Mouse (Mus musculus) forebrain, postnatal 0 days (tissue): ENCODE data around the gene Cnnm4. TPM values are rescaled to one million over a fixed set of nuclear protein-coding genes. Genes with fewer than 3 reads are reported as not detected.

Experiments used
- ATAC-seq: fragments of 200-750 bp; cut with Nextera tagmentation; 2 replicates; pipeline ENCODE4 v1.8.0; 2017; ENCODE audit warnings: mild to moderate bottlenecking, moderate library complexity
- DNase-seq: peaks from one replicate; pipeline ENCODE4 v3.0.0-alpha.2; 2015
- H3K27ac ChIP-seq: fragments of 300-500 bp; sonication (generic); 2 replicates; pipeline ENCODE4 v1.5.1; 2014; ENCODE audit warnings: low read depth, mild to moderate bottlenecking, antibody characterized with exemption, low read length, moderate library complexity, mixed read lengths
- H3K27me3 ChIP-seq: fragments of 300-500 bp; sonication (generic); 2 replicates; pipeline ENCODE4 v1.6.1; 2014; ENCODE audit warnings: mild to moderate bottlenecking, low read length, mixed read lengths; ENCODE audit not compliant: insufficient read depth
- H3K36me3 ChIP-seq: fragments of 300-500 bp; sonication (generic); 2 replicates; pipeline ENCODE4 v1.6.1; 2014; ENCODE audit warnings: mild to moderate bottlenecking, moderate library complexity; ENCODE audit not compliant: insufficient read depth
- H3K4me1 ChIP-seq: fragments of 300-500 bp; sonication (generic); 2 replicates; pipeline ENCODE4 v1.6.1; 2014; ENCODE audit warnings: antibody characterized with exemption; ENCODE audit not compliant: insufficient read depth
- H3K4me2 ChIP-seq: fragments of 300-500 bp; sonication (generic); 2 replicates; pipeline ENCODE4 v1.6.1; 2014; ENCODE audit warnings: low read depth, mild to moderate bottlenecking, moderate library complexity
- H3K4me3 ChIP-seq: fragments of 300-500 bp; sonication (generic); 2 replicates; pipeline ENCODE4 v1.5.1; 2014; ENCODE audit warnings: low read depth, low read length, mixed read lengths
- H3K9ac ChIP-seq: fragments of 300-500 bp; sonication (generic); 2 replicates; pipeline ENCODE4 v1.6.1; 2014; ENCODE audit warnings: mild to moderate bottlenecking
- H3K9me3 ChIP-seq: fragments of 300-500 bp; sonication (generic); 2 replicates; pipeline ENCODE4 v1.6.1; 2016; ENCODE audit warnings: low read length
- CTCF ChIP-seq: sonication (generic); IDR thresholded peaks from 2 replicates; pipeline ENCODE4 v1.5.1; 2016; ENCODE audit warnings: antibody characterized with exemption, control low read depth, low read depth
- WGBS: fragments of 180-500 bp; shearing (Covaris S2); extraction: QIAGEN DNeasy Blood & Tissue Kit; methylation state at CpG from one replicate; pipeline ENCODE4 v1.1.7; 2014; 5-methylcytosine and 5-hydroxymethylcytosine counted together
- polyA plus RNA-seq: library from polyadenylated mRNA; unstranded; fragments of >200 nt; fragmentation: Nextera tagmentation; extraction: Ambion mirVana; gene quantifications from 2 replicates; pipeline ENCODE4 v1.2.1, GENCODE M21; 2015
- total RNA-seq: library from RNA; depleted of rRNA; stranded (reverse); fragments of >200 nt; gene quantifications from 2 replicates; pipeline ENCODE4 v1.2.3, GENCODE M21; 2014

The Cnnm4 gene
- total and polyA plus RNA-seq, 2 experiments from 2014 or later: 9.4 to 14.6 TPM

DNA sequence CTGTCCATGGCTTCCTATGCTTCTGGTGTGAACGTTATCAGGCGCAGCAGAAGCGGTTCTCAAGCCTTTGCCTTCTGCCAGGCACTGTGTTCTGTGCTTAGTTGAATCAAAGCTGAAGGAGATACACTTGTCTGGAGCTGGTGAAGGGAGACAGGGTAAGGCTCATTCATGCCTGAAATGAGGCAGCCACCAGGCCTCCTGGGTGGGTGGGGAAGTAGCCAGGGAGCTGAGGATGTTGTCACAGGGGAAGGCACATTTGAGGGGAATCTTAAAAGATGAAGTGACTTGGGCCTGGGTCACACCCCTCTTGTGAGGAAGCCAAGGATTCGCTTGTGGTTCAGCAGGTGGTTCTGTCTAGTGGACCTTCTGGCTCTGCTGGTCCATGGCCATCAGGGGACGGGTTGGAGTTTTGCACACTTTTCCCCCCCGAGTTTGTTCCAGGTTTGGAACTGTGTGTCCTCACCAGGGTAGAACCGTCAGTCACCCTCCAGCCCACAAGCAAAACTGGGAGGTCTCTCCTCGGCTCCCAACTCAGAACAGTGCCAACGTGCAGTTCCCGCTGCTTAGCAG is 1.9 kb downstream of the Cnnm4 start:
- no peak for TF ChIP-seq CTCF
- no peak overlapping the region for H3K9ac ChIP-seq
- H3K4me1 ChIP-seq: peaks cover 23% of the 10 kb centered on the region; the same call in 1 of the 2 replicates
- ATAC-seq: no peak
- peak overlapping the region; percentile 80 for H3K4me2 ChIP-seq
- DNase-seq: no peak
- H3K9me3 ChIP-seq: no peaks in the 10 kb centered on the region
- WGBS: 69% methylated on average over 10 of the region's 10 CpGs
- no peaks in the 10 kb centered on the region for H3K36me3 ChIP-seq
- no peak overlapping the region for H3K27ac ChIP-seq
- no peaks in the 10 kb centered on the region for H3K27me3 ChIP-seq
- 0 out of 2 replicates have a peak overlapping the region, but pooled peaks have one; percentile 14 for H3K4me3 ChIP-seq

DNA sequence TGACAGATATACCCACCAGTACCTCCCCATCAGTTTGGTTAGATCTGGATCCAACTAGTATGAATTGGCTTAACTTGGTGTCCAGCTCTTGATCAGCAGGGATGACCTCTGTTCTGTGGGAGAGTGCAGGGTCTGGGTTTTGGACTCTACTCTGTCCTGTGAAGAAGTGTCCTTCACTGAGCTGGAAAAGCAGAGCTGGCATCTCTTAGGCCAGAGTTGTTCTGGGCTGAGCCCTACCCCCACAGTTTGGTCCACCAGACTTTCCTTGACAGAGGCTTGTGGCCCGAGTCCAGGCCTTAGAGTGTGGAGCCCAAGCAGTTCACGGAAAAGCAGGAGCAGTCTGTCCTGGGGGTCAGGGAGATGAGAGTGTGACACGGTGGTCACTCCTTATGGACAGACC is 3.2 kb downstream of the Cnnm4 start:
- peak overlapping the region; percentile 80 for H3K4me2 ChIP-seq
- no peak overlapping the region for H3K9ac ChIP-seq
- no peak overlapping the region for H3K27ac ChIP-seq
- H3K4me1 ChIP-seq: peaks cover 23% of the 10 kb centered on the region; the same call in 1 of the 2 replicates
- H3K27me3 ChIP-seq: no peaks in the 10 kb centered on the region
- H3K36me3 ChIP-seq: no peaks in the 10 kb centered on the region
- no peak for DNase-seq
- no peak overlapping the region for H3K4me3 ChIP-seq
- no peak for ATAC-seq
- TF ChIP-seq CTCF: no peak
- WGBS: 57% methylated on average over 3 of the region's 3 CpGs
- H3K9me3 ChIP-seq: no peaks in the 10 kb centered on the region

DNA sequence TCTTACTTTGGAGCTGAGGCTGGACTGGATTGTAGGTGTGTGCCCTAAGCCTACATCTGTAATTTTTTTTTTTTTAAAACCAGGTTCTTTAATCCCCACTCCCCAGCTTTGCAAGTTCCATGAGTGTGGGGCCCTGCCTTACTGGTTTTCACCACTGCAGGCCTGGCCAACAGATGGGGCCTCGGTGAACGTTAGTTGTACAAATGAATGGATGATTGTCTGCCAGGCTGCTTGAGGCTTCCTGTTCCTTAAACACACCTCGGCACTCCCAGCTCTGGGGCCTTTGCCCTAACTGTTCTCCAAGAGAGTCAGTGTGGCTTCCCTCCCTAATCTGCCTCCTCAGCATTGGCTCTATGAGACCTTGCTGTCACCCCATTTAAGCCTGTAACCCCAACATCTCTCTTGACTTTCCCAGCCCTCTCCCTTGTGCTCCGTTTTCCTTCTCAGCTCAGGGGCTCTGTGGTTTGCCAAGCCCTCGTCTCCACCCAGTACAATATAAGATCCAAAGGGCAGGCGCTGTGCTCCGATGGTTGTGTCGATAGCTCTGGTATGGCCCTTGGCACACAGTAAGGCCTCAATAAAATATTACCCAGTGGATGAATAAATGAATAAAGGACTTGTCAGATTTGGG is 4.2 kb downstream of the Cnnm4 start:
- Histone ChIP-seq H3K27ac (no peak overlapping the region), H3K36me3 (no peaks in the 10 kb centered on the region), H3K4me3 (peak overlapping the region; percentile 1; the same call in 1 of the 2 replicates), H3K9ac (0 out of 2 replicates have a peak overlapping the region, but pooled peaks have one; percentile 28), H3K9me3 (no peaks in the 10 kb centered on the region), H3K4me2 (peak overlapping the region; percentile 80), H3K27me3 (no peaks in the 10 kb centered on the region), H3K4me1 (peaks cover 23% of the 10 kb centered on the region; the same call in 1 of the 2 replicates)
- ATAC-seq (no peak), DNase-seq (no peak)
- WGBS: 43% methylated on average over 8 of the region's 8 CpGs
- TF ChIP-seq CTCF: no peak

DNA sequence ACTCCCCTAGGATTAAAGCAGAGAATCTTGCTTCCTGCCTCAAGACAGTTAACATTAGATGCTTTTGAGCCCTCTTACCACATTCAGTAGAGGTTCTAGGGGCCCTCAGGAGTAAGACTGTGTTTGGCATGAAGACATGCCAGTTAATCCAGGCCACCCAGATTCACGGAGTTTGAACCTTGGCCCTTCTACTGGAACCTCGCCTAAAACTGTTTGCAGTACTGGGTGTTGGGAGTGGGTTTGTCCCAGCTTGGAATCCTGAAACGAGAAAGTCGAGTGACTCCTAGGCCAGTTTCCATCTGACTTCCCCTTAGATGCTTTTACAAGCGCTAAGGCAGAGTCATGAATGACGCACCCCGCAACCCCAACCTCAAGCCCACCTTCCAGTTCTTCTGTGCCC is 5.0 kb downstream of the Cnnm4 start:
- Histone ChIP-seq H3K4me3 (no peak overlapping the region), H3K4me2 (peak overlapping the region; percentile 80), H3K27me3 (no peaks in the 10 kb centered on the region), H3K4me1 (peaks cover 23% of the 10 kb centered on the region; the same call in 1 of the 2 replicates), H3K27ac (no peak overlapping the region), H3K36me3 (no peaks in the 10 kb centered on the region), H3K9ac (no peak overlapping the region), H3K9me3 (no peaks in the 10 kb centered on the region)
- ATAC-seq: no peak
- no peak for TF ChIP-seq CTCF
- WGBS: 84% methylated on average over 7 of the region's 7 CpGs
- DNase-seq: no peak

DNA sequence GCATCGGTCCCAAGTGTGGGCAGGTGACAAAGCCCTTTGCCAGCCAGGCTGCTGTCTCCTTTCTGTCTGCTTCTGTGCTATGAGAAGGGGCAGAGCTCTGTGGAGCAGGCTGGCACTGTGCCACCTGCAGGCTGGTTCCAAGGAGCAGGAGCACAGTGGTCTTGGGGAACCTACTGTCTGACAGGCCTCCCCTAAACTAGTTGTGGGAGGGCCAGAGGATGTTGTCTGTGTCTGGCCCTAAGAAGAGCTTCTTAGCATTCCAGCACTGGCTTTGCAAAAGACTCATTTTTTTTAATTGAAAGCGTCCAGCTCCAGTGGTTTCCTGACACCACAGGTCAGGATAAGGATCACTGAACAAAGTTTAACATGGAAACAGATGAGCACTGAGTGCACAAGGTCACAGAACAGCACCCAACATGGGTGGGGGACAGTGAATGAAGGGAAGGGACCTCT is 6.9 kb downstream of the Cnnm4 start:
- Histone ChIP-seq H3K9ac (no peak overlapping the region), H3K4me3 (no peak overlapping the region), H3K27me3 (no peaks in the 10 kb centered on the region), H3K9me3 (no peaks in the 10 kb centered on the region), H3K4me2 (no peak overlapping the region), H3K36me3 (no peaks in the 10 kb centered on the region), H3K27ac (no peak overlapping the region), H3K4me1 (peaks cover 18% of the 10 kb centered on the region; the same call in 1 of the 2 replicates)
- DNase-seq: no peak
- 50% methylated on average over 2 of the region's 2 CpGs for WGBS
- no peak for TF ChIP-seq CTCF
- ATAC-seq: no peak

DNA sequence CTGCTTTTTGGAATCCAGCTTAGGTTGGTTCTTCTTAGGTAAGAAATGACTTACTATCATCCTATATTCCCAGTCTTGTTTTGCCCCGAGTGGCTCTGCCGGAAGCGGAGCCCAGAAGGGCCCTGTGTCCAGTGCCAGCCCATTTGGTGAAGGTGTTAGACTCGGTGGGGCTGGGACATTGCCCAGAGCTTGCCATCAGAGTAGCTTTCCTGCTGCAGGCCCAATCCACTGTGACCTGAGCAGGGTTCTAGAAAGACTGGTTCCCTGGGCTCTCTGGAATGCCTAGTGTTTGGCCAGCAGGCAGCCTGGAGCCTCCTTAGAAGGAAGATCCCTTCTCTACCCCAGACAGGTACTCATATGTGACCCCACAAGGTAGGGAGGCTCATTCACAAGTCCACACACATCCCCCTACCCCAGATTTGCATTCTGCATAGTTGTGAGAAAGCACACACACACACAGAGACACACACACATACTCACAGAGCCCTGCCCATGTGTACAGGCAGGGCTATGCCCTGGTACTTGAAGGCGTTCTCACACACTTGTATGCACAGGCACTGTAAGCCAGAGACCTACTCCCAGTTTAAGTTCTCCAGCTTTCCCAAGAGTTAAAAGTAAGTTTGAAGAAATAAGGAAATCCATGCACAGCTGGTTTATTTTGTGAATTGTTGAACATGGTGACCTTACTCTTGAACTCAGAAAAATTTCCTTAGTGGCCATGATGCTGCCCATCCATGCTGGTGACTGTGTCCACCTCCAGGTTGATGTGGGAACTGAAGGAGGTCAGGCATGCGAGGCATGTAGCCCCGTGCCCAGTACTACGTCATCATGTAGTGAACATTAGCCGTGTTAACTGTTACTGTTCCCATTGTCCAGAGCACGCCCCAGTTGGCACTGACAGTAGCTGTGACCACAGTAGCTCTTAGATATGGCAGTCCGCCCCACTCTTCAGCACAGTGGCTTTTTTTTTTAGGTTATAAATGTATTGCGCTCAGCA is 8.8 kb downstream of the Cnnm4 start:
- 0 out of 2 replicates have a peak, but pooled peaks cover 1% of the 10 kb centered on the region for H3K4me1 ChIP-seq
- ATAC-seq: no peak; the same call in 1 of the 2 replicates
- 77% methylated on average over 12 of the region's 12 CpGs for WGBS

More for the DNA sequence above, 8.8 kb downstream of the Cnnm4 start:
- TF ChIP-seq CTCF: no peak
- Histone ChIP-seq H3K4me2 (no peak overlapping the region), H3K9ac (no peak overlapping the region), H3K36me3 (no peaks in the 10 kb centered on the region), H3K27ac (no peak overlapping the region), H3K9me3 (no peaks in the 10 kb centered on the region), H3K27me3 (no peaks in the 10 kb centered on the region), H3K4me3 (no peak overlapping the region)
- DNase-seq: no peak
